Mouse (Mus musculus): Measurements from ENCODE around the gene Nxph4. TPM values are rescaled to one million over a fixed set of nuclear protein-coding genes. Genes with fewer than 3 reads are reported as not detected.

Gene Nxph4
- total and polyA plus RNA-seq, 3 experiments: 0.13 to 0.14 TPM; not detected in 1

GRCm38 (mm10) chr10:127531548-127531947 is 2.8 kb downstream of the Nxph4 start:
- Histone ChIP-seq H3K79me2 (replicated peaks; ENCODE audit: control insufficient read depth, extremely low read depth, insufficient read depth, poor library complexity, severe bottlenecking) (no peaks in the 10 kb centered on the region), H3K9ac (ENCODE audit: insufficient read depth, low read depth) (no peak overlapping the region), H3K9me3 (replicated peaks; ENCODE audit: low read length) (peaks cover 3% of the 10 kb centered on the region), H3K27ac (ENCODE audit: insufficient read depth, low read depth) (no peak overlapping the region), H3K4me3 (replicated peaks in 1 of 3; ENCODE audit: low read depth in 2 of 3, low read length in 2 of 3, poor library complexity in 1 of 3) (no peak overlapping the region), H3K27me3 (replicated peaks) (peaks cover 88% of the 10 kb centered on the region), H3K36me3 (replicated peaks in 1 of 2; ENCODE audit: control insufficient read depth in 1 of 2, insufficient read depth in 1 of 2, low read length in 1 of 2) (no peaks in the 10 kb centered on the region), H3K4me2 (ENCODE audit: insufficient read depth, low read depth, poor library complexity, severe bottlenecking) (no peak overlapping the region), H3K4me1 (ENCODE audit: control insufficient read depth in 1 of 2, insufficient read depth in 2 of 2) (peaks cover 19 to 30% of the 10 kb centered on the region in 2 experiments)
- in situ Hi-C loops (cut with MboI; ENCODE audit: low pct_ligation_motif_present, low pct_unique_long_range_greater_than_20kb, low sequenced_read_pairs) (no loop called here), dilution Hi-C loops (cut with MboI; ENCODE audit: extremely low pct_ligation_motif_present, extremely low pct_unique_long_range_greater_than_20kb, low sequenced_read_pairs) (no loop called here)
- no peak for DNase-seq (ENCODE audit: extremely low read depth)
- TF ChIP-seq NRF1 (IDR thresholded peaks at IDR 0.05; ENCODE audit: low read depth, low read length) (no peak), MAX (IDR thresholded peaks at IDR 0.05; ENCODE audit: low read length) (no peak), JUND (conservative IDR thresholded peaks at IDR 0.05; ENCODE audit: low read depth, low read length) (no peak), RAD21 (IDR thresholded peaks at IDR 0.05; ENCODE audit: low read depth, low read length) (no peak), MEF2A (IDR thresholded peaks at IDR 0.05; ENCODE audit: borderline replicate concordance, low read depth, low read length) (no peak), CHD1 (IDR thresholded peaks at IDR 0.05; ENCODE audit: low read depth, low read length) (no peak), TBP (conservative IDR thresholded peaks at IDR 0.05; ENCODE audit: low read depth, low read length) (no peak), ELF1 (IDR thresholded peaks at IDR 0.05; ENCODE audit: low read depth, low read length) (no peak), CTCF (conservative IDR thresholded peaks at IDR 0.05 in 1 of 2, IDR thresholded peaks at IDR 0.05 in 1 of 2; ENCODE audit: low read depth in 2 of 2, low read length in 2 of 2) (no peak), SIN3A (IDR thresholded peaks at IDR 0.05; ENCODE audit: low read length) (no peak), IRF4 (IDR thresholded peaks at IDR 0.05; ENCODE audit: low read depth, low read length) (no peak)

- H3K36me3 ChIP-seq (replicated peaks in 1 of 2; ENCODE audit: control insufficient read depth in 1 of 2, insufficient read depth in 1 of 2, low read length in 1 of 2): no peaks in the 10 kb centered on the region
- no peak overlapping the region for H3K4me3 ChIP-seq (replicated peaks in 1 of 3; ENCODE audit: low read depth in 2 of 3, low read length in 2 of 3, poor library complexity in 1 of 3)
- DNase-seq (ENCODE audit: extremely low read depth): no peak
- TF ChIP-seq BHLHE40 (IDR thresholded peaks at IDR 0.05; ENCODE audit: low read depth, low read length): no peak
- TF ChIP-seq USF1 (IDR thresholded peaks at IDR 0.05; ENCODE audit: low read depth, low read length): no peak
- no peak for TF ChIP-seq ZMIZ1 (IDR thresholded peaks at IDR 0.05; ENCODE audit: low read depth, low read length)
- no peak for TF ChIP-seq MAX (IDR thresholded peaks at IDR 0.05; ENCODE audit: low read length)
- no peak for TF ChIP-seq RAD21 (IDR thresholded peaks at IDR 0.05; ENCODE audit: low read depth, low read length)
- TF ChIP-seq NRF1 (IDR thresholded peaks at IDR 0.05; ENCODE audit: low read depth, low read length): no peak
- no peak for TF ChIP-seq USF2 (conservative IDR thresholded peaks at IDR 0.05; ENCODE audit: low read depth, low read length)
- no peak for TF ChIP-seq CHD2 (IDR thresholded peaks at IDR 0.05; ENCODE audit: low read length)
- TF ChIP-seq TBP (conservative IDR thresholded peaks at IDR 0.05; ENCODE audit: low read depth, low read length): no peak
- no peak for TF ChIP-seq POLR2AphosphoS2 (IDR thresholded peaks at IDR 0.05; ENCODE audit: low read depth, low read length)
- no peak for TF ChIP-seq MXI1 (IDR thresholded peaks at IDR 0.05; ENCODE audit: low read depth, low read length)
- no peak for TF ChIP-seq CTCF (conservative IDR thresholded peaks at IDR 0.05 in 1 of 2, IDR thresholded peaks at IDR 0.05 in 1 of 2; ENCODE audit: low read depth in 2 of 2, low read length in 2 of 2)
- no peak for TF ChIP-seq ZKSCAN1 (IDR thresholded peaks at IDR 0.05; ENCODE audit: borderline replicate concordance, low read depth, low read length)
- no peak for TF ChIP-seq E2F4 (IDR thresholded peaks at IDR 0.05; ENCODE audit: insufficient replicate concordance, low read depth, low read length)
- TF ChIP-seq MAFK (IDR thresholded peaks at IDR 0.05; ENCODE audit: insufficient replicate concordance, low read length): no peak
- TF ChIP-seq IRF4 (IDR thresholded peaks at IDR 0.05; ENCODE audit: low read depth, low read length): no peak
- peaks cover 3% of the 10 kb centered on the region for H3K9me3 ChIP-seq (replicated peaks; ENCODE audit: low read length)
- peaks cover 16 to 24% of the 10 kb centered on the region in 2 experiments for H3K4me1 ChIP-seq (ENCODE audit: control insufficient read depth in 1 of 2, insufficient read depth in 2 of 2)
- no peak overlapping the region for H3K4me2 ChIP-seq (ENCODE audit: insufficient read depth, low read depth, poor library complexity, severe bottlenecking)
- no peak overlapping the region for H3K27ac ChIP-seq (ENCODE audit: insufficient read depth, low read depth)
- in situ Hi-C loops (cut with MboI; ENCODE audit: low pct_ligation_motif_present, low pct_unique_long_range_greater_than_20kb, low sequenced_read_pairs) (no loop called here), dilution Hi-C loops (cut with MboI; ENCODE audit: extremely low pct_ligation_motif_present, extremely low pct_unique_long_range_greater_than_20kb, low sequenced_read_pairs) (no loop called here)
- peaks cover 86% of the 10 kb centered on the region for H3K27me3 ChIP-seq (replicated peaks)
- H3K9ac ChIP-seq (ENCODE audit: insufficient read depth, low read depth): no peak overlapping the region
- no peaks in the 10 kb centered on the region for H3K79me2 ChIP-seq (replicated peaks; ENCODE audit: control insufficient read depth, extremely low read depth, insufficient read depth, poor library complexity, severe bottlenecking)
These were observed 3.4 kb downstream of the Nxph4 start for GRCm38 (mm10) chr10:127530945-127531344.
